Mouse (Mus musculus) ES-CJ7 (cell line): ENCODE results near the gene Vmn1r58.
"Not testable (repeated sequence)": the region's sequence is repeated elsewhere in the genome, so short reads cannot be mapped to it uniquely, and the experiment has no call there.

Source experiments
- DNase-seq: peaks from one replicate; pipeline ENCODE4 v3.0.0; 2011; ENCODE audit warnings: low read depth, low spot score

Gene Vmn1r58

DNA sequence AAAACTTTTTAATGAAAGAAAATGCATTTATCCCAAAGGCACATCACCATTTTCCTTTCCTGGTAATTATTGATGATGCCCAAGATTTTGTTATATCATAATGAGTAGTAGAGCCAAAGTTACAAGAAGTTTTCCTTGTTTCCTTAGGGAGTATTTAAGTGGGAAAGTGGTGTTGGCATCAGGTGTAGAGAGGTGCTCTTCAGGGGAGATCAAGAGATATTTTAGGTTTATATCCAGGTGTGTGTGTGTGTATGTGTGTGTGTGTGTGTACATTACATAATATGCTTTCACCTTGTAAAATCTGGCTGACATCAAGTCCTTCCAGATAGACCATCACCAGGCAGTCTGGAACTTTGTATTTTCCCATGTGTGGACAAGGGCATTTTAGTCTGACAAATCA, at the start of gene Vmn1r58:
Gene Vmn1r58 (minus strand): TSS at position 101 of the 400 bp plus-strand sequence.
- not testable (repeated sequence) for DNase-seq

DNA sequence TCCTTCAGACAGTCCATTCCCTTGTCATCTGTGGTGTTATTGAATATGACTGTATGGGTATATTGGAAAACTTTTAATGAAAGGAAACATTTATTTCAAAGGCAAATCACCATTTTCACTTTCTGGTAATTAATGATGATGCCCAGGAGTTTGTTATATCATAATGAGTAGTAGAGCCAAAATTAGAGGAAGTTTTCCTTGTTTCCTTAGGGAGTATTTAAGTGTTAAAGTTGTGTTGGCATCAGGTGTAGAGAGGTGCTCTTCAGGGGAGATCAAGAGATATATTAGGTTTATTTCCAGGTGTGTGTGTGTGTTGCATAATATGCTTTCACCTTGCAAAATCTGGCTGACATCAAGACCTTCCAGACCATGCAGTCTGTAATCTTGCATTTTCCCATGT, 43.5 kb upstream of the Vmn1r58 start, which contains the start of gene Vmn1r59:
Gene Vmn1r59 (minus strand): TSS at position 101 of the 400 bp plus-strand sequence.
- DNase-seq: no peak

DNA sequence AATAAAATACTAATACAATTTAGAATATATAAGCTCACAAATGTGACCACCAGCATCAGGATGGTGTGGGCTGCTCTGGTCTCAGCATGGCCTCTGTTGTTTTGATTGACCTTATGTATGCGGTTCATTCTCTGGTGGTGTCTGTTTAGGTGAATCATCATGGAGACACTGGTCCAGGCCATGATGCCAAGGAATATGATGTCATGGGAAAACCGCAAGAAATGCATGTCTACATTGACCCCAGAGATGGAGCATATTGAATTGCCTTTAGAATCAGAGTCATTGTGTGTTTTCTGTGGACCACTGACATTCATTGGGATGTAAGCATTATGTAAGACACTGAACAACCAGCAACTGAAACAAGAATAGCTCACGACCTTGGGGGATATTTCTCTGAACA, 40.8 kb upstream of the Vmn1r58 start:
- DNase-seq: not testable (repeated sequence)

DNA sequence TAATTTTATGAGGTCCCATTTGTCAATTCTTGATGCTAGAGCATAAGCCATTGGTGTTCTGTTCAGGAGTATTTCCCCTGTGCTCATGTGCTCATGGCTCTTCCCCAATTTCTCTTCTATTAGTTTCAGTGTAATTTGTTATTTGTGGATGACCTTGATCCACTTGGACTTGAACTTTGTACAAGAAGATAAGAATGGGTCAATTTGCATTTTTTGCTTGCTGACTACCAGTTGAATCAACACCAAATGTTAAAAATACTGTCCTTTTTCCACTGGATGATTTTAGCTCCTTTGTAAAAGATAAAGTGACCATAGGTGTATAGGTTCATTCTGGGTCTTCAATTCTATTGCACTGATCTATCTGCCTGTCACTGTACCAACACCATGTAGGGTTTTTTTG, 35.4 kb upstream of the Vmn1r58 start:
- DNase-seq: no peak

DNA sequence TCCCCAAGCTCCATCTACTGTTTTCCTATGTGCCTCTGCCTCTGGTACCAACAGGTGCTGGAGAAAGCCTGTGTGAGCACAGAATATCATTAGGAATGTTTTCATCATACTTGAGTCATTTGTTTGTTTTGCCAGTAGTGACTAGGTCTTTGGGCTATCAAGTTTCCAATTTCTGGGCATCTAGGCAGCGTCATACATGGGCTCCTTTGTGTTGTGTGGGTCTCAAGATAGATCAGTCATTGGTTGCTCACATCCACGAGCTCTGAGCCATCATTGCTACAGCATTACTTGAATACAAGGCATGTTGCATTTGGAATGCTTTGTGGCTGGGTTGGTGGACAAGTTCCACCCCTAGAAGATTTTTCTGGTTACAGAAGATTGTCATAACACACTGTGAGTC, 7.0 kb downstream of the Vmn1r58 start:
- DNase-seq: no peak

DNA sequence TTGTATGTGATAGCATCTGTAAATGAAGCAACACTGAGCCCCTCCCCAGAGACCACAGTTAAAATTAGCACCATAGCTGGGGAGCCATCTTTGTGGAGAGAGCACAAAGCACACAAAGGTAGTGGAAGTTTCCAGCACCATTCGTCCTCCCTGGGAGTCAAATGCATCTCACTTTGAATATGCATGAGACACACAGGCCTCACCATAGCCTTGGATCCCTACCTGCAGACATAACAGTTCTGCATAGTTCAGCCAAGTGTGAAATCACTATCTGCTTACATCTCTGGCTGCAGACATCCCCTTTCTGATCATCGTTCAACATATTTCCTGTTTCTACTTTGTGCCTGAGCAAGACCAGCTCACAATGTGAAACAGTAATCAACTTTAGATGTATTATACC, 46.5 kb downstream of the Vmn1r58 start:
- no peak for DNase-seq

DNA sequence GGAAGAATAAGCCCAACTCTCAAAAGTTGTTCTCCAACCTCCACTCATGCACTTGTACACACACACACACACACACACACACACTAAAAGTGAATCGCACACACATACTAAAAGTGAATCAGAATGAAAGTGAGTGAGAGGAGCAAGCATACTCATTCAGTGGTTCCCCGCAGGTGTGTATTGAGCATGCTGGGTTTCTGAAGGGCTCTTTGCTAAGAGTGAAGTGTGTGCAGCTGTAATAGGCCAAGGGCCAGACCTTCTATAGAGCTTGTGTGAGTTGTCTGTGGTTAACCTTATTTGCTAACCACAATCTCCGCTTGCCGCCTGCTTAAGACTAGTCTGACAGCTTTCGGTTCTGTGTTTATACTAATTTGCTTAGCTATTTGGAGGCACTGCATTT, 49.6 kb downstream of the Vmn1r58 start:
- no peak for DNase-seq
